Mouse (Mus musculus) hindbrain, embryonic 11.5 days (tissue): ENCODE measurements at regions not wholly inside any gene's neighbourhood (a gene's known extent, or its start where the extent isn't known, plus 50 kb on each side); places are given as distances from the start of the nearest gene placed in this dataset.

Source experiments
- ATAC-seq: fragments of 200-750 bp; cut with Nextera tagmentation; 2 replicates; pipeline ENCODE4 v1.8.0; 2017; ENCODE audit warnings: mild to moderate bottlenecking, moderate TSS enrichment, moderate library complexity; ENCODE audit not compliant: low FRiP score
- DNase-seq: peaks from one replicate; pipeline ENCODE4 v3.0.0-alpha.2; 2015; ENCODE audit warnings: low spot score
- H3K27ac ChIP-seq: fragments of 300-500 bp; sonication (generic); 2 replicates; pipeline ENCODE4 v1.5.1; 2014; ENCODE audit warnings: mild to moderate bottlenecking, low read depth, low read length
- H3K27me3 ChIP-seq: fragments of 300-500 bp; sonication (generic); 2 replicates; pipeline ENCODE4 v1.6.1; 2014; ENCODE audit warnings: mild to moderate bottlenecking, low read length, moderate library complexity, mixed read lengths; ENCODE audit not compliant: control insufficient read depth, insufficient read depth
- H3K36me3 ChIP-seq: fragments of 300-500 bp; sonication (generic); 2 replicates; pipeline ENCODE4 v1.6.1; 2014; ENCODE audit warnings: mild to moderate bottlenecking, low read length, moderate library complexity, mixed read lengths; ENCODE audit not compliant: control insufficient read depth, insufficient read depth
- H3K4me1 ChIP-seq: fragments of 300-500 bp; sonication (generic); replicated peaks from 2 replicates; pipeline ENCODE4 v1.6.1; 2014; ENCODE audit warnings: low read length, mixed read lengths; ENCODE audit not compliant: control insufficient read depth, insufficient read depth
- H3K4me2 ChIP-seq: fragments of 300-500 bp; sonication (generic); replicated peaks from 2 replicates; pipeline ENCODE4 v1.6.1; 2014; ENCODE audit warnings: mild to moderate bottlenecking, low read depth, low read length
- H3K4me3 ChIP-seq: fragments of 300-500 bp; sonication (generic); 2 replicates; pipeline ENCODE4 v1.5.1; 2014; ENCODE audit warnings: low read depth, low read length
- H3K9ac ChIP-seq: fragments of 300-500 bp; sonication (generic); 2 replicates; pipeline ENCODE4 v1.6.1; 2014; ENCODE audit warnings: low read depth, low read length
- H3K9me3 ChIP-seq: fragments of 300-500 bp; sonication (generic); 2 replicates; pipeline ENCODE4 v1.6.1; 2016; ENCODE audit warnings: low read length; ENCODE audit not compliant: control insufficient read depth
- WGBS: fragments of 180-500 bp; shearing (Covaris S2); extraction: QIAGEN DNeasy Blood & Tissue Kit; methylation state at CpG from one replicate; pipeline ENCODE4 v1.1.7; 2014; 5-methylcytosine and 5-hydroxymethylcytosine counted together

DNA sequence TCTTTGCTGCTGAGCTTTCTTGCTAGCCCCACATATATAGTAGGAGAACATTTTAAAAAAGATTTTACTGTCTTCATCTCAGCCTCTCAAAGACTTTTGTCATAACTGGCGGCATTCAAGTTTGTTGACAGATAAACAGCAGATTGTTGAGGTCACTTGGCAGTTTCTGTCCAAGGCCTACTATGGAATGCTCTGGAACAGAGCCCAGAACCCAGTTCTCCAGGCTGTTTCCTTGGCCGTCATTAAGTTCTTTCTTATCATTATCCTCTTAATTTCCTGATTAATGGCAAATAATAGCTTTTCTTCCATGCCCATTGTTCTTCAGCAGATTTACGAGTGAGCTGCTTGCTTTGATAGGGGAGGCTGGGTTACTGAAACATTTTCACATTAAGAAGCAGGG is 203.9 kb downstream of the Fam173b start:
- ATAC-seq (no peak), DNase-seq (no peak)
- H3K27me3 ChIP-seq = no peaks in the 10 kb centered on the region

DNA sequence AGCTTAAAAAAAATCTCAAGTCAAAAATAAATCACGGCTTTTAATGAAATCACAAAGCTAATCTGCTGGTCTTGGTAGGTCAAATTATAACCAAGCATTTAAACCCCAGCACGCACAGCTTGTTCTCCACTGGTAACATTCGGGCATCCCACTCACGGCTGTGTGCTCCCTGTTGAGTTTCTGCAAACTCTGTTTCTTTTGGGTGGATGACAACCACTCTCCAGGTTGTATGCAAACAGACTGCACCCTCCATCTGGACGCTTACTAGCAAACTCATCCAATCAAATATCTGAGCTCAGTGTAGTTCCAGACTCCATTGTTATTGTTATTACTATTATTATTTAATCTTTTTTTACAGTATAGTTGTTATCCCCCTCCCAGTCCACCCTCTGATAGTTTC is 213.9 kb downstream of the Fam173b start:
- 92% methylated on average over 5 of the region's 5 CpGs for WGBS

More for the DNA sequence above, 203.9 kb downstream of the Fam173b start:
- no peak overlapping the region for H3K4me3 ChIP-seq
- no peaks in the 10 kb centered on the region for H3K4me1 ChIP-seq
- H3K9ac ChIP-seq = no peak overlapping the region
- H3K4me2 ChIP-seq = no peak overlapping the region
- 87% methylated on average over 3 of the region's 3 CpGs for WGBS
- no peaks in the 10 kb centered on the region for H3K36me3 ChIP-seq
- no peak overlapping the region for H3K27ac ChIP-seq
- H3K9me3 ChIP-seq = no peaks in the 10 kb centered on the region

DNA sequence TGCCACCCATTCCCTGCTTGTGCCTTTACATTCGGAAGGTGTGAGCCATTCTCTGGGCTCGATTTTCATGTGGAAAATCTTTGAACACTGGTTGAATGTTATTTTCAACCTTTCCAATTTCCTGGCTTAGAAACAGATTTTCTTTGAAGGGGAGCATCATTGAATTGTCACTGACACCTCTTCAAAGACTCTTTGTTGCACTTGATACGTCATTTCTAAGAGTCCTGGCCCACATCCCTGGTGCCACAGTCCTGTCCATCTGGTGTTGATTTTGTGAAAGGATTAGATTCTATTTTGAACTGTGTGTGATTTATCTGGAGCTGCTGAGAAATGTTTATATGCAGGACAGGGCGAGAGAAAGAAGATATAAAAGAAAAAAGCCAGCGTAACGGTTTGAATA is 217.6 kb downstream of the Fam173b start:
- Histone ChIP-seq H3K4me3 (no peak overlapping the region), H3K9ac (no peak overlapping the region), H3K27me3 (no peaks in the 10 kb centered on the region), H3K9me3 (no peaks in the 10 kb centered on the region), H3K27ac (no peak overlapping the region), H3K4me2 (no peak overlapping the region), H3K4me1 (no peaks in the 10 kb centered on the region), H3K36me3 (no peaks in the 10 kb centered on the region)
- ATAC-seq (no peak), DNase-seq (no peak)
- 79% methylated on average over 6 of the region's 6 CpGs for WGBS

More for the DNA sequence above, 213.9 kb downstream of the Fam173b start:
- Histone ChIP-seq H3K9me3 (no peaks in the 10 kb centered on the region), H3K36me3 (no peaks in the 10 kb centered on the region), H3K27ac (no peak overlapping the region), H3K9ac (no peak overlapping the region), H3K27me3 (no peaks in the 10 kb centered on the region), H3K4me2 (no peak overlapping the region), H3K4me1 (no peaks in the 10 kb centered on the region), H3K4me3 (no peak overlapping the region)
- no peak for DNase-seq
- no peak for ATAC-seq

DNA sequence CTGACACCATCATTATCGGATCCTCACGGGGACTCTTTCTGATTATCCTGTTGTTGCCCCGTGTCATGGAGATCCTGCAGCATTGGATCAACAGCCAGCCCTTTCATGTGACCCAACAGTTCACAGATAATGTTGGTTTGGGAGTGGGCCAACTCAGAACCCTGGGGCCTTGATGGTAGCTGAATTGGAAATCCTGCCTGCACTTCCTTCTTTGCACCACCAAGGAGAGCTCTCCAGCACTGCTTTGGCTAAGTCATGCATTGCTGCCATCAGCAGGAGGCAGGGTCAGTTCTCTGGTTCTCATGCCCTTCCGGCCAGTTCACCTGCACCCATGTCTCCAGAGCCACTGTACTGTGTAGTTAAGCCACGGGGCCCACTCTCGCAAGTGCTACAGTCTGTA is 225.6 kb downstream of the Fam173b start:
- WGBS = 93% methylated on average over 6 of the region's 6 CpGs

DNA sequence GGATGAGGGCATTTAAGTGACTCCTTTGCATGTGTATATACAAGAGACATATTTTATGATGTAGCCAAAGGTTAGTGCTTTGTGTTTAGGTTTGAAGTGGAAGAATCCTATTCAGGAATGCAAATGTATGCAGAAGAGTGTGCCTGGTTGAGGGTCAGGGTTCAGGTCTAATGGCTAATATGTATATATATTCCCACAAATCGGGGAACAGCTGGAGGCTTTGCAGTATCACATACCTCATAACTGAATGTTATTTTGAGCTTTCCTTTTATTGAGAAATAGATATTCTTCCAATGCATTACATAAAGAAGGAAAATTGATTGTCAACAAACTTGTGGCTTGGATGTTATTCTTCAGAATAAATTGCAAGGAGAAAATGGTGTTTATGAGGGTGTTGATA is 239.9 kb downstream of the Fam173b start:
- ATAC-seq = no peak
- no peak overlapping the region for H3K4me3 ChIP-seq
- no peaks in the 10 kb centered on the region for H3K36me3 ChIP-seq
- 84% methylated on average over 1 of the region's 1 CpGs for WGBS
- no peak overlapping the region for H3K9ac ChIP-seq
- H3K4me2 ChIP-seq = no peak overlapping the region
- no peaks in the 10 kb centered on the region for H3K9me3 ChIP-seq
- no peak for DNase-seq
- no peak overlapping the region for H3K27ac ChIP-seq
- no peaks in the 10 kb centered on the region for H3K4me1 ChIP-seq
- H3K27me3 ChIP-seq = no peaks in the 10 kb centered on the region

More for the DNA sequence above, 225.6 kb downstream of the Fam173b start:
- H3K4me2 ChIP-seq = no peak overlapping the region
- no peaks in the 10 kb centered on the region for H3K36me3 ChIP-seq
- no peaks in the 10 kb centered on the region for H3K27me3 ChIP-seq
- no peaks in the 10 kb centered on the region for H3K4me1 ChIP-seq
- ATAC-seq = no peak
- H3K27ac ChIP-seq = no peak overlapping the region
- H3K9me3 ChIP-seq = no peaks in the 10 kb centered on the region
- DNase-seq = no peak
- H3K4me3 ChIP-seq = no peak overlapping the region
- H3K9ac ChIP-seq = no peak overlapping the region

DNA sequence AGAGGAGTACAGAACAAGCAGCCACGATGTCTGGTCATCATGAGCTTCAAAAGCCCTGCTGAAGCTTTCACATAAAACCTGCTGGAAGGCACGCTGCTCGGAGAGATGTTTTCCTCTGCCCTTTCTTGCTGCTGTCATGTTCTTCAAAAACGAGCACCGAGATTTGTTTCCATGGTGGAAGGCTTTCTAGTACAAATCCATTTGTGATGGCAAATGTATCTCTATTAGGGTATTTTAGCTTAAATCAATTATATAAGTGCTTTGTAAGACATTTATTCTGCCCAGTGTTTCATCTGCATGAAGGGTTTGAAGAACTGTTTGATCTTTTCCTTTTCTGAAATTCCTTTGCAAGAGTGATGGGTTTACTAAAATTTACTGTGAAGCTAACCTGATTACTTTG is 253.1 kb downstream of the Fam173b start:
- no peak overlapping the region for H3K4me3 ChIP-seq
- no peak for DNase-seq
- H3K27me3 ChIP-seq = no peaks in the 10 kb centered on the region
- no peak for ATAC-seq
- no peaks in the 10 kb centered on the region for H3K9me3 ChIP-seq
- H3K36me3 ChIP-seq = no peaks in the 10 kb centered on the region
- H3K4me2 ChIP-seq = no peak overlapping the region
- no peak overlapping the region for H3K27ac ChIP-seq
- 84% methylated on average over 5 of the region's 5 CpGs for WGBS
- H3K4me1 ChIP-seq = no peaks in the 10 kb centered on the region
- H3K9ac ChIP-seq = no peak overlapping the region

DNA sequence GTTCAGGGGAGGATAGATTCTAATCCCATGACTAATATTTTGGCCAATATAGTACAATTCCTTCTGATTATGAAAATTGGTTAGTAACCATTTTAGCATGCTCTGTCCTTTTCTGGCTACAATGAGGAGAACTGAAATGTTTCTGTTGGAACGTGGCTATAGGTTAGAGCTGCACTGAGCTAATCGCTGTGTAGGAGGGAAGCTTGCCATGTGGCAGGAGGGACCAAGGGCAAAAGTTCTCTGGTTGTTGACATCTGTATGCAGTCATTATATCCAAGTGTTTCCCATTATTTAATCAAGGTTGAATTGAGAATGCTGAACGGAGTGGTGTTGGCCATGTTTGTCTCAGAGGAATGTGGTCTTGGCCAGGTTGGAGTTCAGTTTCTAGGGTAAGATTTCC is 253.5 kb downstream of the Fam173b start:
- no peak for DNase-seq
- no peak for ATAC-seq
- no peak overlapping the region for H3K9ac ChIP-seq
- no peaks in the 10 kb centered on the region for H3K4me1 ChIP-seq
- H3K4me3 ChIP-seq = no peak overlapping the region
- no peak overlapping the region for H3K27ac ChIP-seq
- H3K9me3 ChIP-seq = no peaks in the 10 kb centered on the region
- WGBS = 83% methylated on average over 3 of the region's 3 CpGs
- no peaks in the 10 kb centered on the region for H3K27me3 ChIP-seq
- H3K36me3 ChIP-seq = no peaks in the 10 kb centered on the region
- no peak overlapping the region for H3K4me2 ChIP-seq

DNA sequence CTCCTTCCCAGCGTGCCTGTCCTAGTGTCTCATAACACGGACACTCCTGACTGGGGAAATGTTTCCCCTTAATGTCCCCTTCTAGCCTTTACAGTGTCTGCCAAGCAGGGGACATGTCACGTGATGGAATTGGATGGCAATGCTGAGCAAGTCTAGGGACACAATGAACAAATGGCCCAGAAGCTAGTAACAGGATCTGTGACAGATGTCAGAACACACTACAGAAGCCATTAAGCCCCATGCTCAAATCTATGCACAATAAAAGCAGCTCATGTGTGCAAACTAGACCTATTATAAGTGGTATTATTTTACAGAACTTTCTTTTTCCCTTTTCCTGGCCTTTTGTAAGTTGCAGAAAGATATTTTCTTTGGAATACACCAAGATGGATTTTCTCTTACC is 267.4 kb downstream of the Fam173b start:
- H3K36me3 ChIP-seq = no peaks in the 10 kb centered on the region
- ATAC-seq = no peak
- 84% methylated on average over 3 of the region's 3 CpGs for WGBS
- no peak overlapping the region for H3K4me3 ChIP-seq
- DNase-seq = no peak
- no peaks in the 10 kb centered on the region for H3K9me3 ChIP-seq
- H3K27ac ChIP-seq = no peak overlapping the region
- H3K4me1 ChIP-seq = no peaks in the 10 kb centered on the region
- H3K27me3 ChIP-seq = no peaks in the 10 kb centered on the region
- H3K4me2 ChIP-seq = no peak overlapping the region
- H3K9ac ChIP-seq = no peak overlapping the region

DNA sequence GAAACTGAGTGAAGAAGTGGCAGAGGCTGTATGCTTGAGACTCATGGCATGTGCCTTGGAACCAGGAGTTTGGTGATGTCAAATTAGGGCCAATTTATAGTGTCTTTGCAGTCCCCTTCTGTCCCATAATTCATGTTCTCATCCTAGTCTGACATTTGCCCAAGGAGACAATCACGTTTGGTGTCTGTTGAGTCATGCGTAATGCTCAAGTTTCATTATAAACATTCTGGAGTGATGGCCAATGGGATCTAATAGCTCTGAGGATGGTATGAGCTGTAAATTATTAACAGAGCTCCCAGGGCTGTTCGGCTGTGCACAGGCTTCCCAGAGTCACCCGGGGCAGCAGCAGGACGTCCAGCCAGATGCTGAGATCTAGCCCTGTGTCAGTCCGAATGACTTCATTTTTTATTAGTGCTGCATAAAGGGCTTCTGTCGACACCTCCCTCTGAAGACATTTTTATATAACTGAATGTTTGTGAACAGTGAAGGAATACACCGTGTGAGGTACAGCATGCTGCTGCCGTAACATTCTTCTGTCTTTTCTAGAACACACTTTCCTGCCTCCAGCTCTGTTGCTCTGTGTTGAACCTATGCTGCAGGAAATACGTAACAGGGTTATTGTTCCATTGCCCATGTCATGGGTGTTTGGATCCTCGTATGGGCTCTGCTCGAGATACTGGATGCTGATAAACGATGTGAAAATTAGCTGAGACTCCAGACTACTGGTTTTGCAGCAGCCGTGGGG is 268.2 kb downstream of the Fam173b start:
- no peak for ATAC-seq
- DNase-seq = no peak
- WGBS = 53% methylated on average over 14 of the region's 14 CpGs
- Histone ChIP-seq H3K27me3 (no peaks in the 10 kb centered on the region), H3K9me3 (no peaks in the 10 kb centered on the region), H3K36me3 (no peaks in the 10 kb centered on the region), H3K4me3 (no peak overlapping the region), H3K4me1 (no peaks in the 10 kb centered on the region), H3K4me2 (no peak overlapping the region), H3K27ac (no peak overlapping the region), H3K9ac (no peak overlapping the region)
